Mouse (Mus musculus) lung, embryonic 14.5 days (tissue): ENCODE data around the gene Mcoln2. TPM values are rescaled to one million over a fixed set of nuclear protein-coding genes. Genes with fewer than 3 reads are reported as not detected.
A peak's percentile ranks its signal among the peaks of the same experiment; 100 is the strongest.

Experiments used
- ATAC-seq: fragments of 200-750 bp; cut with Nextera tagmentation; 2 replicates; pipeline ENCODE4 v1.8.0; 2017; ENCODE audit warnings: mild to moderate bottlenecking, moderate TSS enrichment, moderate library complexity; ENCODE audit not compliant: insufficient read depth
- DNase-seq: peaks from one replicate; pipeline ENCODE4 v3.0.0-alpha.2; 2015
- H3K27ac ChIP-seq: fragments of 300-500 bp; sonication (generic); 2 replicates; pipeline ENCODE4 v1.5.1; 2014; ENCODE audit warnings: low read depth, mild to moderate bottlenecking, moderate library complexity
- H3K27me3 ChIP-seq: fragments of 300-500 bp; sonication (generic); 2 replicates; pipeline ENCODE4 v1.6.1; 2014; ENCODE audit warnings: low read length, control low read depth; ENCODE audit not compliant: insufficient read depth
- H3K36me3 ChIP-seq: fragments of 300-500 bp; sonication (generic); 2 replicates; pipeline ENCODE4 v1.6.1; 2014; ENCODE audit warnings: control low read depth; ENCODE audit not compliant: insufficient read depth
- H3K4me1 ChIP-seq: fragments of 300-500 bp; sonication (generic); 2 replicates; pipeline ENCODE4 v1.6.1; 2014; ENCODE audit warnings: antibody characterized with exemption, control low read depth; ENCODE audit not compliant: insufficient read depth
- H3K4me2 ChIP-seq: fragments of 300-500 bp; sonication (generic); 2 replicates; pipeline ENCODE4 v1.6.1; 2014; ENCODE audit warnings: mild to moderate bottlenecking
- H3K4me3 ChIP-seq: fragments of 300-500 bp; sonication (generic); 2 replicates; pipeline ENCODE4 v1.5.1; 2014; ENCODE audit warnings: low read depth, low read length
- H3K9ac ChIP-seq: fragments of 300-500 bp; sonication (generic); 2 replicates; pipeline ENCODE4 v1.6.1; 2014
- H3K9me3 ChIP-seq: fragments of 300-500 bp; sonication (generic); 2 replicates; pipeline ENCODE4 v1.6.1; 2016; ENCODE audit warnings: low read depth, low read length, control low read depth
- CTCF ChIP-seq: IDR thresholded peaks from 2 replicates; pipeline ENCODE4 v1.5.1; 2016; ENCODE audit warnings: antibody characterized with exemption, low read depth
- WGBS: fragments of 180-500 bp; shearing (Covaris S2); extraction: QIAGEN DNeasy Blood & Tissue Kit; methylation state at CpG from one replicate; pipeline ENCODE4 v1.1.7; 2014; 5-methylcytosine and 5-hydroxymethylcytosine counted together
- polyA plus RNA-seq: library from polyadenylated mRNA; unstranded; fragments of >200 nt; fragmentation: Nextera tagmentation; extraction: Ambion mirVana; gene quantifications from 2 replicates; pipeline ENCODE4 v1.2.1, GENCODE M21; 2014

The Mcoln2 gene
- polyA plus RNA-seq, 1 experiment from 2014 or later, result 0.33 TPM

- no peaks in the 10 kb centered on the region for H3K36me3 ChIP-seq
- no peak overlapping the region for H3K9ac ChIP-seq
- peaks cover 7% of the 10 kb centered on the region; the same call in 1 of the 2 replicates for H3K27me3 ChIP-seq
- H3K4me1 ChIP-seq, result no peaks in the 10 kb centered on the region
- DNase-seq (no peak), ATAC-seq (no peak)
- H3K9me3 ChIP-seq, result no peaks in the 10 kb centered on the region
- 45% methylated on average over 3 of the region's 3 CpGs for WGBS
- no peak overlapping the region for H3K4me2 ChIP-seq
- no peak for TF ChIP-seq CTCF
- H3K27ac ChIP-seq, result no peak overlapping the region
- H3K4me3 ChIP-seq, result no peak overlapping the region
Measured at GRCm38 (mm10) chr3:146227427-146227826, 77.8 kb downstream of the Mcoln2 start.

GRCm38 (mm10) chr3:146228559-146229310, 79.1 kb downstream of the Mcoln2 start:
- no peaks in the 10 kb centered on the region for H3K27me3 ChIP-seq
- DNase-seq (no peak), ATAC-seq (no peak)
- H3K4me1 ChIP-seq, result no peaks in the 10 kb centered on the region
- TF ChIP-seq CTCF, result no peak
- 78% methylated on average over 13 of the region's 13 CpGs for WGBS
- no peak overlapping the region for H3K9ac ChIP-seq
- no peaks in the 10 kb centered on the region for H3K9me3 ChIP-seq
- no peak overlapping the region for H3K4me2 ChIP-seq
- H3K4me3 ChIP-seq, result no peak overlapping the region
- no peaks in the 10 kb centered on the region for H3K36me3 ChIP-seq
- no peak overlapping the region for H3K27ac ChIP-seq

- ATAC-seq (no peak), DNase-seq (no peak)
- Histone ChIP-seq H3K4me1 (peaks cover 11% of the 10 kb centered on the region), H3K9me3 (no peaks in the 10 kb centered on the region), H3K4me2 (no peak overlapping the region), H3K27ac (no peak overlapping the region), H3K27me3 (no peaks in the 10 kb centered on the region), H3K9ac (no peak overlapping the region), H3K4me3 (no peak overlapping the region), H3K36me3 (no peaks in the 10 kb centered on the region)
- 45% methylated on average over 7 of the region's 7 CpGs for WGBS
- TF ChIP-seq CTCF, result no peak
Measured at GRCm38 (mm10) chr3:146232708-146233107, 83.1 kb downstream of the Mcoln2 start.

GRCm38 (mm10) chr3:146233741-146234140, 84.1 kb downstream of the Mcoln2 start:
- WGBS, result 24% methylated on average over 4 of the region's 4 CpGs

GRCm38 (mm10) chr3:146234530-146234929, 84.9 kb downstream of the Mcoln2 start:
- H3K9ac ChIP-seq, result no peak overlapping the region
- no peak overlapping the region for H3K4me2 ChIP-seq
- H3K27me3 ChIP-seq, result no peaks in the 10 kb centered on the region
- no peak overlapping the region for H3K27ac ChIP-seq
- H3K9me3 ChIP-seq, result no peaks in the 10 kb centered on the region
- WGBS, result 35% methylated on average over 10 of the region's 10 CpGs
- no peak for TF ChIP-seq CTCF
- peaks cover 11% of the 10 kb centered on the region for H3K4me1 ChIP-seq
- no peak for DNase-seq
- no peak overlapping the region for H3K4me3 ChIP-seq
- peak; percentile 40 for ATAC-seq
- no peaks in the 10 kb centered on the region for H3K36me3 ChIP-seq

More at GRCm38 (mm10) chr3:146233741-146234140, 84.1 kb downstream of the Mcoln2 start:
- H3K4me1 ChIP-seq, result peaks cover 11% of the 10 kb centered on the region
- no peak for TF ChIP-seq CTCF
- no peak overlapping the region for H3K27ac ChIP-seq
- H3K9ac ChIP-seq, result no peak overlapping the region
- H3K4me3 ChIP-seq, result no peak overlapping the region
- H3K27me3 ChIP-seq, result no peaks in the 10 kb centered on the region
- ATAC-seq (peak; percentile 68; the same call in 1 of the 2 replicates), DNase-seq (peak; percentile 71)
- no peak overlapping the region for H3K4me2 ChIP-seq
- H3K36me3 ChIP-seq, result no peaks in the 10 kb centered on the region
- H3K9me3 ChIP-seq, result no peaks in the 10 kb centered on the region

- DNase-seq, result no peak
- no peak overlapping the region for H3K9ac ChIP-seq
- no peaks in the 10 kb centered on the region for H3K36me3 ChIP-seq
- H3K4me2 ChIP-seq, result no peak overlapping the region
- TF ChIP-seq CTCF, result no peak
- no peak overlapping the region for H3K27ac ChIP-seq
- no peaks in the 10 kb centered on the region for H3K27me3 ChIP-seq
- no peak overlapping the region for H3K4me3 ChIP-seq
- peaks cover 11% of the 10 kb centered on the region for H3K4me1 ChIP-seq
- no peak for ATAC-seq
- 48% methylated on average over 8 of the region's 8 CpGs for WGBS
- no peaks in the 10 kb centered on the region for H3K9me3 ChIP-seq
Measured at GRCm38 (mm10) chr3:146236280-146236679, 86.6 kb downstream of the Mcoln2 start.

- no peaks in the 10 kb centered on the region for H3K9me3 ChIP-seq
- no peak for TF ChIP-seq CTCF
- H3K27me3 ChIP-seq, result no peaks in the 10 kb centered on the region
- no peak for DNase-seq
- no peak overlapping the region for H3K27ac ChIP-seq
- H3K36me3 ChIP-seq, result no peaks in the 10 kb centered on the region
- no peak overlapping the region for H3K4me2 ChIP-seq
- H3K4me3 ChIP-seq, result no peak overlapping the region
- no peak overlapping the region for H3K9ac ChIP-seq
- 74% methylated on average over 5 of the region's 5 CpGs for WGBS
- H3K4me1 ChIP-seq, result peaks cover 11% of the 10 kb centered on the region
- ATAC-seq, result no peak
Measured at GRCm38 (mm10) chr3:146237676-146238075, 88.0 kb downstream of the Mcoln2 start.
